Mouse (Mus musculus): ENCODE results near the gene Tmem60.

Gene Tmem60

DNA sequence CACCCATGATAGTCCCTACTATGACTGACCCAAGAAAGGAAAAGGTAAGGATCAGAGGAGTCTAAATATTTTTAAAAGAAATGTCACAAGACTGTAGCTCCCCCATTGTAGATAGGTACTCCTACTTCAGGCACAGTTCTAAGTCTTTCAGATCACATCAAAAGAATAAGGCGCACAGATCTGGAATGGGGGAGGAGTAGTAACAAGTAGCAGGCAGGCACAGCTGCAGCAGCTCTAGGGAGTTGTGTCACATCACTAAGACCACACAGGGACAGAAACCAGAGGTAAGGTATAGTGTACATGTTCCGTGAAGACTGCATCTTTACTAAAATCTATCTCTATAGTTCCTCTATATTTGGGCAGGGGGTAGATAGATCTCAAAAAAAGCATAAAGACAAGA lies 29.8 kb downstream of the Tmem60 start:
- no peak for DNase-seq

DNA sequence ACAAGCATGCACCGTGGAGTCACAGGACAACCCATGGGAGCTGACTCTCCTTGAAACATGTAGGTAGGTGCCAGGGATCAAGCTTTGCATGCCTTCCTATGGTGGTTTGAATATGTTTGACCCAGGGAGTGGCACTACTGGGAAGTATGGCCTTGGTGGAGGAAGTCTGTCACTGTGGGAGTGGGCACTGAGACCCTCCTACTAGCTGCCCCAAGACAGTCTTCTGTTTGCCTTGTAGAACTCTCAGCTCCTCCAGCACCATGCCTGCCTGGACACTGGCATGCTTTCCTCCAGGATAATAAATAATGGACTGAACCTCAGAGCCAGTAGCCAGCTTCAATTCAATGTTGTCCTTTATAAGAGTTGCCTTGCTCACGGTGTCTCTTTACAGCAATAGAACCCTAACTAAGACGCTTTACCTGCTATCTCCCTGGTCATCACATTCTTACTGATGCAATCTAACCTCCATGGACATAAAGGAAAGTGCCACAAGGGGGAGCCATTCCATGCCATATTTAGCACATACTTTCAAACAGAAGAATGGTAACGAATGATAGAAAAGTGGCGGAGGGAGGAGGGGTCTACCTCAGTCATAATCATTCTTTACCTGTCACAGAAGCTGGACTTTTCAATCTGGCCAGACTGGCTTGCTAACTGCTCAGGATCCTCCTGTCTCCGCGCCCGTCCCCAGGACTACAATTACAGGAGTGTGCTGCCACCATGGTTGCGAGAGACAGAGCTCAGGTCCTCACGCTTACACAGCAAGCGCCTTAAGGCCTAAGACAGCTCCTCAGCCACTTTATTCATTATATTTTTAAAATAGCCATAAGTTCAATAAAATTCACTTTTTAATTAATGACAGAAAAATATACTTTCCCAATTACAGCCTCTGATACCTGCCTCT lies 31.6 kb downstream of the Tmem60 start:
- DNase-seq: peak; percentile 83

DNA sequence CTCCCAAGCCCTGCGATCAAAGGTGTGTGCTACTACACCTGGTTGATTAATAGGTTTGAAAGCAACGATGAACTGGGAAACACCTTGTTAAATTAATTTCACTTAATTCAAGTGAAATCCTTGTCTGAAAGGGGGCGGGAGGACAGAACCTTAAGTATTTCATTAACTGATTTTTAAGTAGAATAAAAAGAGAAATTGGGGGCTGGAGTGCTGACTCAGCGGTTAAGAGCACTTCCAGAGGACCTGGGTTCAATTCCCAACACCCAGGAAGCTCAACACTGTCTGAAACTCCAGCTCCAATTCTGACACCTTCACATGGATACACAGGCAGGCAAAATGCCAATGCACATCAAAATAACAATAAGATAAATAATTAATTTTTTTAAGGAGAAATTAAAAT lies 37.0 kb downstream of the Tmem60 start:
- no peak for DNase-seq

DNA sequence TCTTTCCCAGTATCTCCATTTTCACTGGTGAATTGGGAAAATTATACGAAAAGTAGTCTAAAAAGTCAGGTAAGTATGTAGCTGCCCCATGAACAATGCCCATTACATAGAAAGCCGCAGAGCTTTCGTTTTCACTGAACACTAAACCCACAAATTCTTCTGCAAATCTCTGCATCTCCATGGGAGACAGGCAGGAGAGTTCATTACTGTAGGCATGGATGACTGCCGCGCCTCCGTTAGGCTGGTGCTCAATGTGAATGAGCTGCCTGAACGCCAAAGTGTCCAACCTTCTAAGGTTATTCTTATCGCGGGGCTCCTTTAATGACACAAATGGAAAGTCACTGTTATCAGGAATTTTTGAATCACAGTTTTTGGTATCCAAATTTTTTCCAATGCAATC lies 37.6 kb downstream of the Tmem60 start:
- no peak for DNase-seq

DNA sequence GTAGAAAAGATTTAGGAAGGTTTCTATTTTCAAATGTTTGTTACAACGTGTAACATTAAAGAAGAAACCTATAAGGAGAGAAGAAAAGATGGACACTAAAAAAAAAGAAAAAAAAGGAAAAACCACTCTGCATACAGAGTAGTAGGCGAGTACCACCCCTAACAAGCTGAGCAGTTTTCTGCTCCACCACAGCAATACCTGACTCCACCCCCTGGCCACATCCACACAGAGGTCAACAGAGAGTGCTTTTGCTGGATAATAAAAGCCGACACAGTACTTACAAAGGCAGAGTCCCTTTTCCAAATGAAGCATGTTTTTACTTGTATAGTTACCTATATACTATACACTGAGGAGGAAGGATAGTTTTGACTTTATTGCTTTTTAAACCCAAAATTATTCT lies 42.6 kb downstream of the Tmem60 start:
- DNase-seq: no peak

DNA sequence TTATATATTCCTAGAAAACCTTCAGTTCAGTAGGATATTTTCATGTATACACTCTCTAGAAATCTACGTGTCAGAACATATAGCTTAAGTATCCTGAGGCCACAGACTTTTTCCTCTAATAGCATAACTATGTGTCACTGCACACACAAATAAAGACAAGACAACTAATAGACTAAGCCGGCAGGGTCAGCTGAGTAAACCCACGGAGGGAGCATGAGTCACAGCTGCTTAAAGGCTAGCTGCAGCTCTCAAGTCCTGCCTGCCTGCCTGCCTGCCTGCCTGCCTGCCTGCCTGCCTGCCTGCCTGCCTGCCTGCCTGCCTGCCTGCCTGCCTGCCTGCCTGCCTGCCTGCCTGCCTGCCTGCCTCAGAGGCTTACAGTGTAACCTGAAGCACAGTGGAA lies 43.5 kb downstream of the Tmem60 start:
- DNase-seq: no peak

DNA sequence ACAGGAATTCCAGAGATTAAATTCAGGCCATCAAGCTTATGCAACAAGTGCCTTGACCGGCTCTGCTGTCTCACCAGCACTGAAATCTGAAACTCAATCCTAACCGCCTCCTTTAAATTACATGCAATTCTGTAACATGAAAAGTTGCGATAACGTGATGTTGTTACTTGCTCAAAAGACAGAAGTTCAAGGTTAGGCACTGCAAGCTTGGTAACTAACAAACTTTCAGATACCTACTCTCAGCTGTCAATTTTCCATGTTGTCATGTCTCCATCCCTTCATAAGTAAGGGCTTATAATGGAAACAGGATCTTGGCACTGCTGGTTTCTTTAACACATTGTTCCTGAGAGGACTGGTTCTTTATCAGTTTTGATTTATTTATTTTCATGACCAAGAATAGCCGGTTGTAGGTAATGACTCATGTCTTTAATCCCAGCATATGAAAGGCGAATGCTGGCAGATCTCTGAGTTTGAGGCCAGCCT lies 47.7 kb downstream of the Tmem60 start:
- DNase-seq: no peak

DNA sequence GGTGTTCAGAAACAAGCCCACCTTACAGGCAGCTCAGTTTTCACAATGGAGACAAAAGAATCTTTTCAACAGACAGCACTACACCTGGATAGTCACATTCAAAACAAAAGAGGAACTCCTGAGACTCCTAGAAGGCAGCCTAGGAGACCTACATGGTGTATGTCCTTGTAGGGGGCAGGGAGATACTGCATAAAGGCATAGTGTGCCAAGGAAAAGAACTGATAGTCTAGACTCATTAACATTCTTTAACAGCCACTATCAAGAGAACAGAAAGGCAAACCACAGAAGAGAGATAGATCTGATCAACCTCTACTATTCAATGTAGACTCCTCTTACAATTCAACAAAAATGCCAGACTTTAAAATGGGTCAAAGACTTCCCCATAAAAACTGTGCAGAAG lies 48.4 kb downstream of the Tmem60 start:
- no peak for DNase-seq

DNA sequence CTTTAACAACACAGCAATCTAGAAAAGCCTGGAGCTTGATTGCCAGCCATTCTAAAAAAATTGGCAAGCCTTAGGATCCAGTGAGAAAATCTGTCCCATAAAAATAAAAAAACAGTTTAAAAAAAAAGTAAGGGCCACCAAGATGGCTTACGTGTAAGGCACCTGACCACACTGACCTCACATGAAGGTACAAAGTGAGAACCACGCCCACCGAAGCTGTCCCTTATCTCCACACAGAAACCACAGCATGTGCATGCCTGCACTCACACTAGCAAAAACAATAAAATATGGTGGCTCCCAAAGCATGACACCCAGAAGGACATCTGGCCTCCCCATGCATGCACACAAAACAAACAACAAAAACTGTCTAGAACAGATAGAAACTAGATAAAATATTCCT lies 49.3 kb downstream of the Tmem60 start:
- DNase-seq: no peak

DNA sequence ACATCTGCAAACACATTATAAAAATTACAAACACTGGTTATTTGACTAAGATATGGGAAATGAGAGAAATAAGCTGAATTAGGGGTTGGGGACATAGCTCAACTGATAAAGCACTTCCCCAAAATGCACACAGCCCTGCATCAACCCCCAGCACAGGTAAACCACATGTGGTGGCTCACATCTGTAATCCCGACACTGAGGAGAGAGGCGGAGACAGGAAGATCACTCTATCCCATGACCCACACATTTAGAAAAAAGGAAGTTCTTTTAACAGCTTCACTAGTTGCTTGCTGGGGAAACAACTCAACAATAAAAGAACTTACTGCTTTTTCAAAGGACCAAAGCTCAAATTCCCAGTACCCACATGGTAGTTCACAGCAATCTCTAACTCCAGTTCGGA lies 50.6 kb downstream of the Tmem60 start:
- DNase-seq: no peak

DNA sequence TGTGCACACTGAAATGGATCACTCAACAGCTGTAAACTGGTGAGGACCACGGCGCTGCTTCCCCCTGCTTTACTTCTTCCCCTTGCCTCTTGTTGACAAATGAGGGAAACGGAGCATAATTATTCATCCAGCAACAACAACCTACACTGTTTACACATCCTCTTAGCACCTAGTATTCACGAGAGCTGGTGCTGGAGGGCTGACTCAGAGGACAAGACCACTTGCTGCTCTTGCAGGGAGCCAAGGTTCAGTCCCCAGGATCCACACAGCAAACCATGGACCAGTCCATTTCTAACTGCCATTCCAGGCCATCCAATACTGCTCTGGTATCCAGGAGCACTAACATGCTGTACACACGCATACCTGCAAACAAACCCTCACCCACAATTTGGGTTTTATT lies 53.9 kb downstream of the Tmem60 start:
- no peak for DNase-seq
